Comparison of ENCODE assay signal across 7 mouse cellular contexts in the genomic region with DNA sequence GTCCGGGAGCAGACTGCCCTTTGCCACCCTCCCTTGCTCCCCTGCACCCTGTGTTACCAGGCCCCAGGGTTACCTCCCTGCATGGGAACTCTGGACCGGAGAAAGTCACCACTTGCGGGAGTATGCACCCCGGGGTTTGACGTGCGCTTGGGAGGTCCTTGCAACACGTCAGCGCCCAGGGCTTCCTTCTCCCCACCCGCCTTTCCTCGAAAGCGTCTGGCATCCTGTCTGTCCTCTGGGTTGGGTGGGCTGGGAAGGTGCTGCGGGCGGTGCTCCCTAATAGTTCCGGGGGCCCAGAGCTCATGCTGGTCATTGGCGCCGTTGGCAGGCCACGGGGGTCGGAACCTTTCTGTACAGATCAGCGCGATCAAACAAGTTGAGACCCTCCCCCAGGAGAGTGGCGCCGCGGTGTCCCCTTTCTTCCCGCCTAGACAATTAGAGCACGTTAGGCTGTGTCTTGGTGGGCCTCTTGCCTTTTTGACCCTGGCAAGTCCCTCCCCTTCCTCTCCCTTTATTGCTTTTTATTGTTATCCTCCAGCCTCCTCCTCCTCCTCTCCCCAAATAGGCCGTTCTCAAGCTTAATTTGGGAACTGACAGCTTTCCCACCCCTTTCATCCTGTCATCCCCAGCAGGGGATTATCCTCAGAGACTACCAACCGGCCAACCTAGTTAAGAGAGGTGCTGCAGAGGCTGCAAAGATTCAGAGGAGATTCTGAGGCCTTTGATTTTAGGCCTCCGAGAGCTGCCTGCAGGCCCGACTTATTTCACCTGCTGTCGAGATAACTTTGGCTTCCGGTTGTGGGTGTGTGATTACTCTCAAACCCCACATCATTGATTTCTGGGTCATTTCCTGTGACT. TPM values are rescaled to one million over a fixed set of nuclear protein-coding genes. Genes with fewer than 3 reads are reported as not detected.
DNase-seq lines count a peak whose midpoint lies in the region; ATAC-seq and TF ChIP-seq lines count a peak whose summit lies in the region.

No protein-coding gene starts in this region.

- H3K36me3 ChIP-seq in forebrain, embryonic 13.5 days (ENCODE audit: poor library complexity, severe bottlenecking) = no peaks in the 10 kb centered on the region
- H3K36me3 ChIP-seq in intestine, postnatal 0 days (ENCODE audit: control insufficient read depth, insufficient read depth) = no peaks in the 10 kb centered on the region; the same call in 1 of the 2 replicates
- H3K36me3 ChIP-seq in lung, embryonic 16.5 days (ENCODE audit: control insufficient read depth, insufficient read depth, low read length) = no peaks in the 10 kb centered on the region

- WGBS in forebrain, embryonic 13.5 days = 3% methylated on average over 31 of the region's 31 CpGs
- WGBS in intestine, postnatal 0 days = 7% methylated on average over 30 of the region's 31 CpGs
- WGBS in lung, embryonic 16.5 days = 7% methylated on average over 31 of the region's 31 CpGs

- peaks cover 21% of the 10 kb centered on the region for H3K4me1 ChIP-seq in forebrain, embryonic 13.5 days
- peaks cover 5% of the 10 kb centered on the region; the same call in 1 of the 2 replicates for H3K4me1 ChIP-seq in intestine, postnatal 0 days (replicated peaks; ENCODE audit: control insufficient read depth, insufficient read depth, low read length)
- peaks cover 11% of the 10 kb centered on the region for H3K4me1 ChIP-seq in lung, embryonic 16.5 days (replicated peaks; ENCODE audit: control insufficient read depth, insufficient read depth, low read length)

- no peak; the same call in none of the 2 replicates for ATAC-seq in forebrain, embryonic 13.5 days
- peak; percentile 59 for ATAC-seq in intestine, postnatal 0 days
- ATAC-seq in lung, embryonic 16.5 days (ENCODE audit: low read depth) = no peak; the same call in 1 of the 2 replicates

- peak overlapping the region; percentile 83 for H3K4me2 ChIP-seq in forebrain, embryonic 13.5 days
- peak overlapping the region; percentile 87 for H3K4me2 ChIP-seq in intestine, postnatal 0 days (replicated peaks; ENCODE audit: low read depth)
- peak overlapping the region; percentile 97 for H3K4me2 ChIP-seq in lung, embryonic 16.5 days (ENCODE audit: low read depth, low read length)

- no peaks in the 10 kb centered on the region for H3K9me3 ChIP-seq in forebrain, embryonic 13.5 days (replicated peaks)
- H3K9me3 ChIP-seq in intestine, postnatal 0 days (ENCODE audit: control insufficient read depth) = no peaks in the 10 kb centered on the region
- no peaks in the 10 kb centered on the region for H3K9me3 ChIP-seq in lung, embryonic 16.5 days (ENCODE audit: control insufficient read depth, low read length)

- DNase-seq in ES-CJ7 (ENCODE audit: low read depth, low spot score) = peak; percentile 56
- peak; percentile 63 for DNase-seq in adrenal gland, postnatal 10 days
- DNase-seq in retina, embryonic 14.5 days (ENCODE audit: low spot score) = peak; percentile 43
- DNase-seq in frontal cortex, postnatal 14 days (ENCODE audit: low spot score in 2 of 2) = no peak

- H3K27ac ChIP-seq in forebrain, embryonic 13.5 days = no peak overlapping the region
- peak overlapping the region; percentile 95 for H3K27ac ChIP-seq in intestine, postnatal 0 days (ENCODE audit: low read depth, low read length)
- H3K27ac ChIP-seq in lung, embryonic 16.5 days (ENCODE audit: low read length) = no peak overlapping the region

- peak overlapping the region; percentile 64 for H3K4me3 ChIP-seq in forebrain, embryonic 13.5 days
- peak overlapping the region; percentile 70 for H3K4me3 ChIP-seq in intestine, postnatal 0 days (ENCODE audit: low read depth, low read length)
- peak overlapping the region; percentile 80 for H3K4me3 ChIP-seq in lung, embryonic 16.5 days (ENCODE audit: low read length)

- H3K27me3 ChIP-seq in forebrain, embryonic 13.5 days = peaks cover 32% of the 10 kb centered on the region
- H3K27me3 ChIP-seq in intestine, postnatal 0 days (replicated peaks; ENCODE audit: control insufficient read depth, insufficient read depth, low read length) = no peaks in the 10 kb centered on the region
- peaks cover 3% of the 10 kb centered on the region; the same call in 1 of the 2 replicates for H3K27me3 ChIP-seq in lung, embryonic 16.5 days (ENCODE audit: control insufficient read depth, insufficient read depth, low read depth, low read length)

- H3K9ac ChIP-seq in forebrain, embryonic 13.5 days = peak overlapping the region; percentile 64
- peak overlapping the region; percentile 80 for H3K9ac ChIP-seq in intestine, postnatal 0 days (ENCODE audit: low read depth, low read length)
- peak overlapping the region; percentile 60 for H3K9ac ChIP-seq in lung, embryonic 16.5 days (ENCODE audit: low read length)

- no peak for TF ChIP-seq CTCF in intestine, postnatal 0 days (IDR thresholded peaks at IDR 0.05; ENCODE audit: low read depth)

RNA-seq across cellular contexts. Expression of a gene that starts 1.0 kb away (rescaled TPM):
- 10 to 100 TPM in 1 of 2 experiments, 1 to 10 TPM in 1; 6.2 to 11.0 TPM for total RNA-seq in adrenal gland, postnatal 10 days (2021)
- polyA plus RNA-seq in forebrain, embryonic 13.5 days (2015; fragmentation: Nextera tagmentation; extraction: Ambion mirVana) = 1.5 and 1.8 TPM in 2 replicates
- polyA plus RNA-seq in intestine, postnatal 0 days (2015; fragmentation: Nextera tagmentation; extraction: Ambion mirVana) = 12.4 and 14.6 TPM in 2 replicates
- polyA plus RNA-seq in lung, embryonic 16.5 days (2015; fragmentation: Nextera tagmentation; extraction: Ambion mirVana) = 6.9 TPM in 2 replicates

RNA-seq across cellular contexts. Expression of a gene that starts 58.9 kb away (rescaled TPM):
- total RNA-seq in adrenal gland, postnatal 10 days (2021) = 10 to 100 TPM; 76.4 to 81.0 TPM
- polyA plus RNA-seq in forebrain, embryonic 13.5 days (2015; fragmentation: Nextera tagmentation; extraction: Ambion mirVana) = 412 and 436 TPM in 2 replicates
- 105 and 125 TPM in 2 replicates for polyA plus RNA-seq in intestine, postnatal 0 days (2015; fragmentation: Nextera tagmentation; extraction: Ambion mirVana)
- polyA plus RNA-seq in lung, embryonic 16.5 days (2015; fragmentation: Nextera tagmentation; extraction: Ambion mirVana) = 356 and 368 TPM in 2 replicates

Comparison
In these comparisons a context has a peak if more than half of its experiments do, and no peak if none do; other contexts are left out.
1. DNase-seq: peak in ES-CJ7 (single experiment), adrenal gland, postnatal 10 days (single experiment) and retina, embryonic 14.5 days (single experiment); none in frontal cortex, postnatal 14 days (0 of 2).
2. Peak in every context shown above with its lines, with median percentiles within 50 percentile points of each other: H3K4me2 ChIP-seq, H3K4me3 ChIP-seq and H3K9ac ChIP-seq.